Mouse (Mus musculus) spleen, adult 2 months (tissue): ENCODE results near the gene Pik3cg.

Source experiments
- CTCF ChIP-seq: fragments of 200-500 bp; IDR thresholded peaks from 2 replicates; pipeline ENCODE4 v1.5.1; 2011; ENCODE audit warnings: mild to moderate bottlenecking, inconsistent platforms; ENCODE audit not compliant: insufficient read depth, insufficient read length, insufficient replicate concordance; ENCODE audit errors: extremely low read depth
- POLR2A ChIP-seq: fragments of 200-500 bp; IDR thresholded peaks from 2 replicates; pipeline ENCODE4 v1.6.1; 2011; ENCODE audit warnings: low read depth, low read length, inconsistent platforms

DNA sequence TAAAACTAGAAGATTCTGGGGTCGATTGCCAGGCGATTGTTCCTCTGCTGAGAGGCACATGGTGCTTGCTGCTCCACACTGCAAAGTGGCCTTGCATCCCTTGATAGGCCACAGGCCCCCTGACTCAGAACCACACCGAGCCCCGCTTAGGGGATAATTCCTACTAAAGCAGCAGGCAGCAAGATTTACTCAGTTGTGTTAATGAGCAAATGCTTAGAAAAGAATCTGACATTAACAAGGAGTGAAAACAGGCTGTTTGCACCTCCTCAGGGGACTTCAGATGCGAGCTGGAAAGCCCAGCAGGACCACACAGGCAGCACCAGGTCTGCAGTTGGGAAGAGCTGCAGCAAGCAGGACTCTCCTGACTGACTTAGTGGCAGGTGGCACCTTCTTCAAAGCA is 39.3 kb downstream of the Pik3cg start:
- TF ChIP-seq POLR2A, result no peak
- no peak for TF ChIP-seq CTCF
